Mouse (Mus musculus): ENCODE measurements around the gene Sass6. TPM values are rescaled to one million over a fixed set of nuclear protein-coding genes. Genes with fewer than 3 reads are reported as not detected.

Gene Sass6
- total and polyA plus RNA-seq, 3 experiments: 10.0 to 23.1 (median 12.4) TPM

- Histone ChIP-seq H3K4me2 (ENCODE audit: insufficient read depth, low read depth, poor library complexity, severe bottlenecking) (peak overlapping the region; percentile 79), H3K79me2 (replicated peaks; ENCODE audit: control insufficient read depth, extremely low read depth, insufficient read depth, poor library complexity, severe bottlenecking) (peaks cover 33% of the 10 kb centered on the region), H3K9me3 (replicated peaks; ENCODE audit: low read length) (no peaks in the 10 kb centered on the region), H3K36me3 (replicated peaks in 1 of 2; ENCODE audit: control insufficient read depth in 1 of 2, insufficient read depth in 1 of 2, low read length in 1 of 2) (peaks cover 8 to 36% of the 10 kb centered on the region in 2 experiments), H3K9ac (ENCODE audit: insufficient read depth, low read depth) (peak overlapping the region; percentile 66), H3K4me3 (replicated peaks in 1 of 3; ENCODE audit: low read depth in 2 of 3, low read length in 2 of 3, poor library complexity in 1 of 3) (peak overlapping the region; percentile 67 to 91 (median 72)), H3K27me3 (replicated peaks) (no peaks in the 10 kb centered on the region), H3K4me1 (ENCODE audit: control insufficient read depth in 1 of 2, insufficient read depth in 2 of 2) (peaks cover 0 to 20% of the 10 kb centered on the region in 2 experiments; a peak in 2 of 4 replicates), H3K27ac (ENCODE audit: insufficient read depth, low read depth) (no peak overlapping the region)
- TF ChIP-seq SMC3 (IDR thresholded peaks at IDR 0.05; ENCODE audit: low read depth, low read length) (no peak), USF1 (IDR thresholded peaks at IDR 0.05; ENCODE audit: low read depth, low read length) (no peak), TCF12 (IDR thresholded peaks at IDR 0.05; ENCODE audit: low read depth, low read length) (no peak), CHD2 (IDR thresholded peaks at IDR 0.05; ENCODE audit: low read length) (no peak), ZNF384 (IDR thresholded peaks at IDR 0.05; ENCODE audit: low read depth, low read length) (no peak), IRF4 (IDR thresholded peaks at IDR 0.05; ENCODE audit: low read depth, low read length) (no peak), GABPA (IDR thresholded peaks at IDR 0.05; ENCODE audit: insufficient replicate concordance, low read depth, low read length) (no peak), ZMIZ1 (IDR thresholded peaks at IDR 0.05; ENCODE audit: low read depth, low read length) (no peak), MAFK (IDR thresholded peaks at IDR 0.05; ENCODE audit: insufficient replicate concordance, low read length) (no peak), MXI1 (IDR thresholded peaks at IDR 0.05; ENCODE audit: low read depth, low read length) (no peak), KAT2A (IDR thresholded peaks at IDR 0.05; ENCODE audit: insufficient replicate concordance, low read length) (no peak), NELFE (IDR thresholded peaks at IDR 0.05; ENCODE audit: low read depth, low read length) (no peak), EP300 (IDR thresholded peaks at IDR 0.05; ENCODE audit: low read length) (no peak), MAX (IDR thresholded peaks at IDR 0.05; ENCODE audit: low read length) (no peak), RCOR1 (conservative IDR thresholded peaks at IDR 0.05; ENCODE audit: low read depth, low read length) (no peak), MYC (IDR thresholded peaks at IDR 0.05; ENCODE audit: low read depth, low read length) (no peak), ELF1 (IDR thresholded peaks at IDR 0.05; ENCODE audit: low read depth, low read length) (no peak), ZC3H11A (IDR thresholded peaks at IDR 0.05; ENCODE audit: low read depth, low read length) (no peak), BHLHE40 (IDR thresholded peaks at IDR 0.05; ENCODE audit: low read depth, low read length) (no peak), E2F4 (IDR thresholded peaks at IDR 0.05; ENCODE audit: insufficient replicate concordance, low read depth, low read length) (no peak)
- no peak for DNase-seq (ENCODE audit: extremely low read depth)
- in situ Hi-C loops (cut with MboI; ENCODE audit: low pct_ligation_motif_present, low pct_unique_long_range_greater_than_20kb, low sequenced_read_pairs): loop anchor here (10.0 to 25.0 kb wide), 2 partner anchors 139 to 258 kb away; no protein-coding TSS in a partner anchor
- dilution Hi-C loops (cut with MboI; ENCODE audit: extremely low pct_ligation_motif_present, extremely low pct_unique_long_range_greater_than_20kb, low sequenced_read_pairs): no loop called here
These were observed 815 bp downstream of the Sass6 start for GRCm38 (mm10) chr3:116595603-116595991.

GRCm38 (mm10) chr3:116599705-116600104 lies 4.9 kb downstream of the Sass6 start:
- TF ChIP-seq SIN3A (IDR thresholded peaks at IDR 0.05; ENCODE audit: low read length) (no peak), CTCF (conservative IDR thresholded peaks at IDR 0.05 in 1 of 2, IDR thresholded peaks at IDR 0.05 in 1 of 2; ENCODE audit: low read depth in 2 of 2, low read length in 2 of 2) (no peak), PAX5 (IDR thresholded peaks at IDR 0.05; ENCODE audit: low read length) (no peak), MEF2A (IDR thresholded peaks at IDR 0.05; ENCODE audit: borderline replicate concordance, low read depth, low read length) (no peak), USF2 (conservative IDR thresholded peaks at IDR 0.05; ENCODE audit: low read depth, low read length) (no peak), ZKSCAN1 (IDR thresholded peaks at IDR 0.05; ENCODE audit: borderline replicate concordance, low read depth, low read length) (no peak)
- in situ Hi-C loops (cut with MboI; ENCODE audit: low pct_ligation_motif_present, low pct_unique_long_range_greater_than_20kb, low sequenced_read_pairs): loop anchor here (10.0 to 25.0 kb wide), 2 partner anchors 135 to 262 kb away; no protein-coding TSS in a partner anchor
- Histone ChIP-seq H3K4me2 (ENCODE audit: insufficient read depth, low read depth, poor library complexity, severe bottlenecking) (no peak overlapping the region), H3K9ac (ENCODE audit: insufficient read depth, low read depth) (no peak overlapping the region), H3K9me3 (replicated peaks; ENCODE audit: low read length) (no peaks in the 10 kb centered on the region), H3K36me3 (replicated peaks in 1 of 2; ENCODE audit: control insufficient read depth in 1 of 2, insufficient read depth in 1 of 2, low read length in 1 of 2) (peaks cover 0 to 37% of the 10 kb centered on the region in 2 experiments), H3K27ac (ENCODE audit: insufficient read depth, low read depth) (no peak overlapping the region), H3K79me2 (replicated peaks; ENCODE audit: control insufficient read depth, extremely low read depth, insufficient read depth, poor library complexity, severe bottlenecking) (peaks cover 30% of the 10 kb centered on the region), H3K27me3 (replicated peaks) (no peaks in the 10 kb centered on the region), H3K4me3 (replicated peaks in 1 of 3; ENCODE audit: low read depth in 2 of 3, low read length in 2 of 3, poor library complexity in 1 of 3) (no peak overlapping the region), H3K4me1 (ENCODE audit: control insufficient read depth in 1 of 2, insufficient read depth in 2 of 2) (peaks cover 0 to 13% of the 10 kb centered on the region in 2 experiments; a peak in 2 of 4 replicates)
- DNase-seq (ENCODE audit: extremely low read depth): no peak
- dilution Hi-C loops (cut with MboI; ENCODE audit: extremely low pct_ligation_motif_present, extremely low pct_unique_long_range_greater_than_20kb, low sequenced_read_pairs): no loop called here
